Mouse (Mus musculus): ENCODE results near the gene Cd72. TPM values are rescaled to one million over a fixed set of nuclear protein-coding genes. Genes with fewer than 3 reads are reported as not detected.

The Cd72 gene
- polyA plus RNA-seq (2016; fragmentation: Nextera tagmentation; extraction: Ambion mirVana) = 2.7 and 2.9 TPM in 2 replicates

GRCm38 (mm10) chr4:43454041-43454836 lies at the start of gene Cd72:
TSS of gene Cd72 (minus strand) at chr4:43454628.
- peak within 1 kb of the TSS; percentile 55 for H3K4me2 ChIP-seq (replicated peaks)
- 31% methylated on average over 20 of the region's 20 CpGs for WGBS
- ATAC-seq (ENCODE audit: low FRiP score, low read depth) = no peak
- no peaks in the 10 kb centered on the region for H3K36me3 ChIP-seq
- 0 out of 2 replicates have a peak within 1 kb of the TSS, but pooled peaks have one; percentile 12 for H3K4me3 ChIP-seq
- peaks cover 29% of the 10 kb centered on the region; the same call in 1 of the 2 replicates for H3K27me3 ChIP-seq (replicated peaks)
- peaks cover 24% of the 10 kb centered on the region for H3K4me1 ChIP-seq
- H3K9me3 ChIP-seq = no peaks in the 10 kb centered on the region
- H3K27ac ChIP-seq = no peak within 1 kb of the TSS
- peak within 1 kb of the TSS; percentile 22; the same call in 1 of the 2 replicates for H3K9ac ChIP-seq

GRCm38 (mm10) chr4:43503506-43503905 lies 49.1 kb upstream of the Cd72 start:
- H3K36me3 ChIP-seq = no peaks in the 10 kb centered on the region
- no peak overlapping the region for H3K4me2 ChIP-seq (replicated peaks)
- H3K9me3 ChIP-seq = no peaks in the 10 kb centered on the region
- 88% methylated on average over 6 of the region's 6 CpGs for WGBS
- H3K9ac ChIP-seq = no peak overlapping the region
- peaks cover 17% of the 10 kb centered on the region for H3K4me1 ChIP-seq
- H3K27ac ChIP-seq = no peak overlapping the region
- peaks cover 26% of the 10 kb centered on the region for H3K27me3 ChIP-seq (replicated peaks)
- ATAC-seq (ENCODE audit: low FRiP score, low read depth) = no peak
- no peak overlapping the region for H3K4me3 ChIP-seq

DNA sequence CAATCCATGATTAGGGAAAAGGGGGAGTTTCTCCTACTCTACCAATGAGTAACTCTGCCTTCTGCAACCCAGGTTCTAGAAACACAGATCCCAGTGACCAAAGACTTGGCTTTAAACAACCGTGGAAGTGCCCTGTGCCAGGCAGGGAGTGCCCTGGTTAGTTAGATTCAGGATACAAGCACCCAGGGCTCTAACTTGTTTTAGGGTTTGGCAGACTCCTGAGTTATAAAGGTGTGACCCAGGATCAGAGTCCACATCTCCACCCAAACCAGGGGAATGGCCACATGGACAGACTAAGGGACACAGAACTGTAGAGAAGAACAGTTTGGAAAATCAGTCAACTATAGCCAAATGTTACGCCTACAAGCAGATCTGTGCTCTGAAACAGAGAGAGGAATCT lies 48.6 kb upstream of the Cd72 start:
- no peaks in the 10 kb centered on the region for H3K9me3 ChIP-seq
- H3K9ac ChIP-seq = no peak overlapping the region
- no peak for ATAC-seq (ENCODE audit: low FRiP score, low read depth)
- H3K36me3 ChIP-seq = no peaks in the 10 kb centered on the region
- no peak overlapping the region for H3K4me2 ChIP-seq (replicated peaks)
- no peak overlapping the region for H3K27ac ChIP-seq
- peaks cover 22% of the 10 kb centered on the region for H3K27me3 ChIP-seq (replicated peaks)
- 73% methylated on average over 2 of the region's 2 CpGs for WGBS
- H3K4me3 ChIP-seq = no peak overlapping the region
- H3K4me1 ChIP-seq = peaks cover 17% of the 10 kb centered on the region

DNA sequence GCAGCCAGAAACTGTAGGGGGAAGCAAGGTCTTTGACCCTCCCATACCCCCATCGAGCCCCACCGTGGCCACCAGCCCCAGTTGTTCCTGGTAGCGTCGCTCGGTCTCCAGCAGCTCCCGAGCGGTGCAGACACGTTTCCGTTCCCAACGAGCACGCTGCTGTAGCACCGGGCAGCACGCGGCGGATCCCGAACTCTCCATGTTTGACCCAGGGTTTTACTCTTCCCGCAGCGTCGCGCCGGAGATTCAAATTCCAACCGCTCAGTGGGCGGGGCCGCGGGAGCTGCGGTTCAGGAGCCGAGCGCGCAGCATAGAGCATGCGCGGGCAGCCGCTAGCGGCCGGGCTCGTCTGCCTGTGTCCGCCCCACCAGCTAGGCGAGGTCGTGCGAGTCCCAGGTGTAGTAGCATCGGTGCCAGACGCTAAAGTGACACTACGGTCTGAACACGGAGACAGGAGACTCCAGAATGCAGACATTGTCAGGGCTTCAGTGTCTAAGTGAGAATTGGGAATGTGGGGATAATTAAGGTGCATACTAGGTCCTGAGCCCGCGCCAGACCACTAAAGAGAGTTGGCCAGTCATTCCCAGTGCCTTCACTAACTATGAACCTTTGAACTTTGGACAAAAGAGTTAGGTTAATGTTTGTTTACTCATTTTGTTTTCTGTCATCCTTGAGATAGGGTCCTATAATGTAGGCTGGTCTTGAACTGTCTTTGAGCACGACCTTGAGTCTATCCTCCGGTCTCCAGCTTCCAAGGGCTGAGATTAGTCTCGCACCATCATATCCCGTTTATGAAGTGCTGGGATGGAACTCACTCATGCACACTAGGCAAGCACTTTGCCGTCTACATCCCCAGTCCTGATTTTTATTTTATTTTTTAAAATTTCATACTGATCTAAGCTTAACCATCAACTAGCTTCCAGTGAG lies 45.2 kb upstream of the Cd72 start, which contains the start of gene Arhgef39:
Gene Arhgef39 (minus strand): TSS at position 289 of the 927 bp plus-strand sequence.
- peak within 1 kb of the TSS; percentile 59 for H3K9ac ChIP-seq
- H3K27me3 ChIP-seq (replicated peaks) = peaks cover 5% of the 10 kb centered on the region; the same call in 1 of the 2 replicates
- H3K27ac ChIP-seq = no peak within 1 kb of the TSS
- H3K4me2 ChIP-seq (replicated peaks) = peak within 1 kb of the TSS; percentile 80
- WGBS = 7% methylated on average over 50 of the region's 50 CpGs
- H3K4me3 ChIP-seq = peak within 1 kb of the TSS; percentile 57
- ATAC-seq (ENCODE audit: low FRiP score, low read depth) = peak; percentile 88
- peaks cover 28% of the 10 kb centered on the region for H3K4me1 ChIP-seq
- H3K9me3 ChIP-seq = no peaks in the 10 kb centered on the region
- peaks cover 11% of the 10 kb centered on the region; the same call in 1 of the 2 replicates for H3K36me3 ChIP-seq

DNA sequence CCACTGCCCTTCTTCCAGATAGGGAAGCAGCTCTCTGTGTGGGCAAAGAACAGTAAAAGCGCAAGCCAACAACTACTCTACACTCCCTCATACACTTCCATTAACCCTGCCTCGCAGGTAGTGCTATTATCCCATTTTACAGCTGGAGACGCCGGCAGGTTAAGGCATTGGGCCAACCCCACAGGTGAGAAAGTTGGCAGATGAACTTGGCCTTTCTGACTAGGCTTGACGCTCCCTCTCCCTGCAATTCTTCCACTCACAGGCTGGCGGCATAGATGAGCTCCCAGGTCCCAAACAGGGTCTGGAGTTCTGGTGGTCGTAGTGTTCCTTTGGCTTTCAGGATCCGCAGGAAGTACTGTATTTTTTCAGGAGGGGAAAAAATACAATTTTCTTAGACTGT lies 44.6 kb upstream of the Cd72 start:
- Histone ChIP-seq H3K27ac (no peak overlapping the region), H3K9me3 (no peaks in the 10 kb centered on the region), H3K4me3 (peak overlapping the region; percentile 57), H3K9ac (peak overlapping the region; percentile 59), H3K4me2 (replicated peaks) (peak overlapping the region; percentile 80), H3K4me1 (peaks cover 34% of the 10 kb centered on the region), H3K27me3 (replicated peaks) (peaks cover 5% of the 10 kb centered on the region; the same call in 1 of the 2 replicates), H3K36me3 (peaks cover 11% of the 10 kb centered on the region; the same call in 1 of the 2 replicates)
- ATAC-seq (ENCODE audit: low FRiP score, low read depth) = peak; percentile 54; the same call in 1 of the 2 replicates
- 13% methylated on average over 8 of the region's 8 CpGs for WGBS

- Histone ChIP-seq H3K27me3 (replicated peaks) (peaks cover 5% of the 10 kb centered on the region; the same call in 1 of the 2 replicates), H3K4me2 (replicated peaks) (peak overlapping the region; percentile 80), H3K27ac (no peak overlapping the region), H3K9me3 (no peaks in the 10 kb centered on the region), H3K4me3 (peak overlapping the region; percentile 57; the same call in 1 of the 2 replicates), H3K9ac (0 out of 2 replicates have a peak overlapping the region, but pooled peaks have one; percentile 26), H3K4me1 (peaks cover 36% of the 10 kb centered on the region), H3K36me3 (peaks cover 11% of the 10 kb centered on the region; the same call in 1 of the 2 replicates)
- 75% methylated on average over 4 of the region's 4 CpGs for WGBS
- no peak for ATAC-seq (ENCODE audit: low FRiP score, low read depth)
Observed at GRCm38 (mm10) chr4:43497946-43498345, 43.5 kb upstream of the Cd72 start.

DNA sequence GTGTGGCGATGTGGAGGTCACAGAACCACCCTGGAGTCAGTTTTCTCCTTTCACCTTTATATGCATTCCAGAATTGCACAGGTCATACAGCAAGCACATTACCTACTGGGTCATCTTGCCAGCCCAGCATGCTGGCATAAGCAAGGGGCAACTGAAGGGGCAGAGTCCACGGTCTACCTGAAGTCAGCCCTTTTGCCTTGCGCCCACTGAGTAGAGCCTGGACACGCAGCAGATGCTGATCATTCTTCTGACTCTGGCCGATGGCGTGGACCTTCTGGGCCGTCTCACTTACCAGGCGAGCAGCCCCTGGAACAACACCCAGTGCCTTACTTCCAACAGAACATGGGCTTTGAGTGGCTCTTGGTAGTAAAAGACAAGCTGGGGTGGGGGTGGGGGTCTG lies 43.0 kb upstream of the Cd72 start:
- H3K4me2 ChIP-seq (replicated peaks) = peak overlapping the region; percentile 80
- 95% methylated on average over 8 of the region's 8 CpGs for WGBS
- ATAC-seq (ENCODE audit: low FRiP score, low read depth) = no peak
- H3K27ac ChIP-seq = no peak overlapping the region
- H3K9ac ChIP-seq = no peak overlapping the region
- 0 out of 2 replicates have a peak overlapping the region, but pooled peaks have one; percentile 57 for H3K4me3 ChIP-seq
- H3K9me3 ChIP-seq = no peaks in the 10 kb centered on the region
- H3K4me1 ChIP-seq = peaks cover 36% of the 10 kb centered on the region
- peaks cover 11% of the 10 kb centered on the region; the same call in 1 of the 2 replicates for H3K36me3 ChIP-seq
- H3K27me3 ChIP-seq (replicated peaks) = peaks cover 5% of the 10 kb centered on the region; the same call in 1 of the 2 replicates

- Histone ChIP-seq H3K9me3 (no peaks in the 10 kb centered on the region), H3K4me2 (replicated peaks) (no peak overlapping the region), H3K27ac (no peak overlapping the region), H3K4me1 (peaks cover 36% of the 10 kb centered on the region), H3K36me3 (peaks cover 11% of the 10 kb centered on the region; the same call in 1 of the 2 replicates), H3K4me3 (no peak overlapping the region), H3K27me3 (replicated peaks) (no peaks in the 10 kb centered on the region), H3K9ac (no peak overlapping the region)
- 69% methylated on average over 6 of the region's 6 CpGs for WGBS
- no peak for ATAC-seq (ENCODE audit: low FRiP score, low read depth)
Observed at GRCm38 (mm10) chr4:43496587-43496986, 42.2 kb upstream of the Cd72 start.

DNA sequence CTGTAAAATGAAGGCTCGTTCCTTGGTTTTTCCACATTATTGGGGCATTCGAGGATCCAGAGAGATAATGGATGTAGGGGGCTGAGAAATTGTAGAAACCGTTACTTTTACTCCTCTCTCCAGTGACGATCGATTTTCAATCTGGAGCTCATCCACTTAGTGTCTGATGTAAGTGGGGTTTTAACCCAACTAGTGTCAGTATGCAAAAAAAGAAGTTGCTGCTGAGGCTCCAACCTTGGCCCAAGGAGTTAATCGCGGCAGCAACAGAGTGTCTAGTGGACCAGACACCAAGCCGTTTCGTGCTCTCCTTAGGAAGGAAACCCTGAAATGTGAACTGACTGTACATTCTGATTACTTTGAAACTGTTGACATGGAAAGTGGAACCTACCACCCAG lies 39.4 kb upstream of the Cd72 start:
- H3K9ac ChIP-seq = peak overlapping the region; percentile 69
- ATAC-seq (ENCODE audit: low FRiP score, low read depth) = no peak
- no peaks in the 10 kb centered on the region for H3K27me3 ChIP-seq (replicated peaks)
- peak overlapping the region; percentile 76 for H3K4me3 ChIP-seq
- H3K27ac ChIP-seq = peak overlapping the region; percentile 54; the same call in 1 of the 2 replicates
- peaks cover 11% of the 10 kb centered on the region; the same call in 1 of the 2 replicates for H3K36me3 ChIP-seq
- H3K4me1 ChIP-seq = peaks cover 30% of the 10 kb centered on the region
- WGBS = 3% methylated on average over 9 of the region's 9 CpGs
- no peaks in the 10 kb centered on the region for H3K9me3 ChIP-seq
- H3K4me2 ChIP-seq (replicated peaks) = peak overlapping the region; percentile 73

DNA sequence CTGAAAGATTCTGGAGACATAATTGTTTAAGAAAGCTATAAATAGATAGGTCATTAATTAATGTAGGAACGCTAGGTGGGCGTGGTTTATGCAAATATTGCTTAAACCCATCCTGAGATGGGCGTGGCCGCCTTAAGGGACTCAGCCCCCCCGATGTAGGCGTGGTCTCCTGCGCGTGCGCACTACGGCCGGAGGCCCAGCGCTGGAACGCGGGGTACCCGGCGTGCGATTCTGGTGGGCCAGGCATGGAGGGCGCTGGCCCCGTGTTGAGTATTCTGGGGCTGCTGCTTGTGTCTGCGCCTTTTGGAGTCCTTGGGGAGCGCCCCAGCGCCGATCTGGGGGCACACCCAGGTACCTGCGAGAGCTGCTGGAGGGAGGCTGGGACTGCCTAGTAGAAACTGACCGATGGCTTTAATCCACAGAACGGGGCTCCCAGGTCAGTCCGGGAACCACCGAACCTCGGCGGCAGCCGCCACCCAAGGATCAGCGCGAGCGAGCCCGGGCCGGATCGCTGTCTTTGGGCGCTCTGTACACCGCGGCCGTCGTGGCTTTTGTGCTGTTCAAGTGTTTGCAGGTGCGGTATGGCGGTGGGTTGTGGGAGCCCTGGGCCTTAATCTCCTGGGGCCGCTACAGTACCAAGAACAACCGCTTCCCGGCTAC lies 38.9 kb upstream of the Cd72 start:
- Histone ChIP-seq H3K27me3 (replicated peaks) (no peaks in the 10 kb centered on the region), H3K4me1 (peaks cover 25% of the 10 kb centered on the region), H3K9ac (peak overlapping the region; percentile 69), H3K4me3 (peak overlapping the region; percentile 76), H3K36me3 (peaks cover 11% of the 10 kb centered on the region; the same call in 1 of the 2 replicates), H3K4me2 (replicated peaks) (peak overlapping the region; percentile 73), H3K9me3 (no peaks in the 10 kb centered on the region), H3K27ac (peak overlapping the region; percentile 54; the same call in 1 of the 2 replicates)
- under 1% methylated on average over 47 of the region's 47 CpGs for WGBS
- ATAC-seq (ENCODE audit: low FRiP score, low read depth) = peak; percentile 91

GRCm38 (mm10) chr4:43492821-43493185 lies 38.4 kb upstream of the Cd72 start, which contains the start of gene Ccdc107:
TSS of gene Ccdc107 (plus strand) at chr4:43492900.
- peaks cover 20% of the 10 kb centered on the region for H3K4me1 ChIP-seq
- H3K9me3 ChIP-seq = no peaks in the 10 kb centered on the region
- peak within 1 kb of the TSS; percentile 76 for H3K4me3 ChIP-seq
- H3K27me3 ChIP-seq (replicated peaks) = no peaks in the 10 kb centered on the region
- H3K4me2 ChIP-seq (replicated peaks) = peak within 1 kb of the TSS; percentile 73
- peak within 1 kb of the TSS; percentile 54; the same call in 1 of the 2 replicates for H3K27ac ChIP-seq
- H3K36me3 ChIP-seq = peaks cover 11% of the 10 kb centered on the region; the same call in 1 of the 2 replicates
- peak; percentile 96 for ATAC-seq (ENCODE audit: low FRiP score, low read depth)
- H3K9ac ChIP-seq = peak within 1 kb of the TSS; percentile 69
- under 1% methylated on average over 25 of the region's 25 CpGs for WGBS

Measured in neural tube, embryonic 12.5 days (tissue).